Mouse (Mus musculus): ENCODE results near the gene H2-M5.

The H2-M5 gene

DNA sequence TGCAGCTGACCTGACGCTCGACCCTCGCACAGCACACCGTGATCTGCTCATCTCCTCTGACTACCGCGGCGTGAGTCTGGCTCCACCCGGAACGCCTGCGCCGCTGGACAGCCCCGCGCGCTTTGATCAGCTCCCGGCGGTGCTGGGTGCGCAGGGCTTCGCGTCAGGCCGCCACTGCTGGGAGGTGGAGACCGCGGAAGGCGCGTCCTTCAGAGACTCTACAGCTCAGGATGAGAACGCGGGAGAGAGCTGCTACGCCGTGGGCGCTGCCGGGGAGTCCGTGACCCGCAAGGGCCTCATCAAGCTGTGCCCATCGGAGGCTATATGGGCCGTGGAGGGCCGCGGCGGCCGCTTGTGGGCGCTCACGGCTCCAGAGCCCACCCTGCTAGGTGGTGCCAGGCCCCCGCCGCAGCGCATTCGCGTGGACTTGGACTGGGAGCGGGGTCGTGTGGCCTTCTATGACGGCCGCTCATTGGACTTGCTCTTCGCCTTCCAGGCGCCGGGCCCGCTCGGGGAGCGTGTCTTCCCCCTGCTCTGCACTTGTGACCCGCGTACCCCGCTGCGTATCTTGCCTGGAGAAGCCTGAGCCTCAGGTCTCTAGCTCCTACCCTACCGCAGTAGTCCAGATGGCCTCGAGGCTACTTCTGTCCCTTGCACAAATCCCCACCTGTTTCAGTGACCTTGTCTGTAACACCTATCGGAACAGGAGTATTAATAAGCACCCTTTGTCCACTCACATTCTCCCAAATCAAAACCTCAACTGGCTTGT lies 42.1 kb downstream of the H2-M5 start:
- peak; percentile 36 to 76 for DNase-seq

DNA sequence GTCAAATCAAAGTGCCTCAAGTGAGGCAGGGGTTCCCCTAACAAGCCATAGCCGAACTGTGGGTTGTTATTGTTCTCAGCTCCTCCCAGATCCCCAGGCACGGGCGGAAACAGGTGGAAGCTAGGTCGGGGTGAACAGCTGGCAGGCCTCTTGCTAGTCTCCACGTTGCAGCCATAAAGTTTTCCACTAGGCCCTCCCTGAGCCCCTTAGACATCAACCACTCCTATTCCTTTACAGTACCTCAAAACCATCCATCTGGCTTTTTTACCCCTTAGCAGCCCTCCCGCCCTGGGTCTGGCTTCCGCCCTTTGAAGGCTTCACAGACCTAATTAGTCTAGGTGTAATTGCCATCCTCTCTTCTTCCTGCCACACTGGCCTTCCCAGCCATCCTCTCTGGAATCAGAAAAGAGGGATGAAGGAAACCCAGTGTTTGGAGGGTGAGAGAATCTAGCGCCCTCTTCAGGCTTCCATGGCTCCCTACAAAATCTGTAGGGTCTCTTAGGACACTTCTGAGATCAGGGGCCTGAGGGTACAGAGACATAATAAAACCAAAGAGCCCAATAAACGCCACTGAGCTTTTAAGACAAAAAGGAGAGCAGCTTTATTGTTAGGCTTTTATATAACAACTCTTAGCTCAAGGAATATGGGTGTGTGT lies 45.1 kb downstream of the H2-M5 start:
- no peak for DNase-seq

- DNase-seq = no peak
Observed at GRCm38 (mm10) chr17:36943691-36944090, 45.6 kb downstream of the H2-M5 start.

- peak in 1 of 2 experiments; percentile 18 for DNase-seq
Observed at GRCm38 (mm10) chr17:36942791-36943471, 46.4 kb downstream of the H2-M5 start, which contains the start of gene Rnf39. Gene Rnf39, plus strand, starts transcription at chr17:36942918.

DNA sequence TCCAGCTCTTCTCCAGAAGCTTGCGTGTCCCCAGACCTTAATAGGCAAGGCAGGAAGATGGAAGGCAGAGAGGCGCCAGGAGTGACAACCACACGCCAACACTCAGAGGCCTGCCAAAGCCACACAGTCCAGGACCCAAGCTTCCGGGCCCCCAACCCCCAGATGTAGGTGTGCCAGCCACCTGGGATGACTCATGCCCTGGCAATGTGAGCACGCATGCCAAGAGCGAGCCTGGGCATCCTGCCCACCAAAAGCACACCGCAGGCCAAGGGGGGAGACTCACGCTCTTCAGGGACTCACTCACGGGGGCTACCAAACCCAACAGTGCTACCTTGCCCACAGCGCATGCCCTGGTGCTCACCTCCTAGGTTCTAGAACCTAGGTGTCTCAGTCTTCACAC lies 46.9 kb downstream of the H2-M5 start:
- DNase-seq = peak; percentile 37 to 63

DNA sequence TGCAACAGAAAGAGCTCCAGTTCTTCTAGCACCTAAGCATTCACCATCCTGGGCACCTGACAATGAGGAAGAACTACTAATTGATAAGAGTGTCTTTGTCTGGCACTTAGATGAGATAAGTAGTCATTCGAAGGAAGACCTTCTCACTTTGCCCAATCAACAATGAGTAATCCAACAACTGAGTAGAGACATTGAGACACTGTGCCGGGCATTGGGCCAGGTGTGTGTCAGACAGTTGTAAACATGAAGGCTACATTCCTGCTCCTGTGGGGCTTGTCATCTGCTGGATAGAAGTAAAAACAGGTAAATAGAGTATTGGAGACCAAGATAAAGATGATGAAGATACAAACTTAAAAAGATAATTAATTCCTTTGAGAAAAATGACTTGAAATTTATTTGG lies 51.3 kb downstream of the H2-M5 start:
- DNase-seq = no peak
